Mouse (Mus musculus) embryo, embryonic 10 days (tissue): ENCODE data around the gene 1110059E24Rik.
"Not testable (repeated sequence)": the region's sequence is repeated elsewhere in the genome, so short reads cannot be mapped to it uniquely, and the experiment has no call there.

Experiments used
- DNase-seq: peaks from one replicate; pipeline ENCODE4 v3.0.0-alpha.2; 2015; ENCODE audit warnings: low spot score

The 1110059E24Rik gene

DNA sequence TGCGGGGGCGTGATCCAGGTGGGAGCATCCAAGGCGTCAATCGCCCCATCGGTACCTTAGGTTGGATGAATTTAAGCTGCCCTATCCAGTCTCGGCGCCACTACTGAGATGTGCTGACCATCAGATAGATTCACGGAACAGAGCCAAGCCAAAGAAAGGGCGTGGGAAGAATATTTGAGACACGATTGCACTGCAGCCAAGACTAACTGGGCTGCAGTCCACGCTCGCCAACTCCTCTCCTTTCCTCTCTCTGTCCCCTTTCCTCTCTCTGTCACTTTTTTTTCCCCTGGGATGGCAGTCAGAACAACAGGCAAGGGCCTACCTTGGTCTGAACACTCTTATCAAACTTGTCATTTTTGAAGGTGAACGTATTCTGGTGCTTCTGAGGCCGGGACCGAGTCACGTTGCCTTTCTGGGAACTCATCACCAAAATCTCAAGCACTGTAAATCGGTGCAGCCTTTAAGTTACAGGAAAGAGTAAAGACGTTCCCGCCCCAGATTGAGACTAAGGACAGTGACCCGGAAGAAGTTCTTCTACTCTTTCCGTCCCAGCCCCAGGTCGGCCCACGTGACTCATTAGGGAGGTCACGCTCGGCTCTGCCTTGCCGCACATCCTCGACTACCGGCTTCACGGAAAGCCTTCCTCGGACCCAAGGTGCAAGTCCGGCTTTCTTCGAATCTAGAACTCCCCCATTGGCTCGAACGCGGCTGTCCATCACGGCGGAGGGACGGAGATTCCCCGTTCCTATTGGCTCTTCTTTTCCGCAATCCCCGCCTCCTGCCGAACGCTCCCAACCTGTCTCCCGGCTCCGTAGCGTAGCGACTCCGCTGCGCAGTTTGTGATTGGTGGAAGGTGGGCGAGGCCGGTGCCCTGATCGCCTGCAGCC, at the start of gene 1110059E24Rik:
Gene 1110059E24Rik (minus strand): TSS at position 692 of the 887 bp plus-strand sequence.
- DNase-seq: peak; percentile 97

DNA sequence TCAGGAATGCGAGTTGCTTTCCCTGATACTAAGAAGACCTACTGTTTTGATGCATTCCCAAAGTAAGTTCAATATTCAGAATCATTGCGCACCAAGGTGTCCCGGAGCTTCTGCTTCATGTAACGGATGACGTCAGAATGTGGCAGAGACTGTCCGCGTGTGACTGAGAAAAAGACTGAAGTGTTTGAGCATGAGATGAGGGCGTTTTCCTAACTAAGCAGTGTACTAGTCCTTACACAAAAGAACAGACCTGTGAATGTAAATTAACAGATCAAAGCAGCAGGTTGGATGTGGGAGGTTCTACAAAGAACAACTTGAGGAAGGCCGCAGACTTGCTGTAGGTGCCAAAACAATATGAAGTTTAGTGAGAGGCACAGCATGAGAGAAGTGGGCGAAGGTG, 28.2 kb upstream of the 1110059E24Rik start:
- DNase-seq: no peak

DNA sequence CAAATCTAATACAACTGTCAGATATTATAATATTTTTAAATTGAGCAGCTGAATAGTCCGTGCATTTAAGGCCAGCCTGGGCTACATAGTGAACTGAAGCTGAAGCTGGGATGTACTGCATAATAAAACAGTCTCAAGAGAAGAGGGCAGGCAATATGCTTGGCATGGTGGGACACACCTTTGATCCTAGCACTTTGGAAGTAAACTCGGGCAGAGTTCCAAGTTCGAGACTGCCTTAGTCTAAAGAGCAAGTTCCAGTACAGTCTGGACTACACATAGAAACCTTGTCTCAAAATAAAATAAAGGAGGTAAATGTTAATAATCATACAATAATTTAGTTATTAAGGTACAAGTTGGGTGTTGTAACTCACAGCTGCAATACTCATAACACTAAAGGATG, 27.3 kb upstream of the 1110059E24Rik start:
- no peak for DNase-seq

DNA sequence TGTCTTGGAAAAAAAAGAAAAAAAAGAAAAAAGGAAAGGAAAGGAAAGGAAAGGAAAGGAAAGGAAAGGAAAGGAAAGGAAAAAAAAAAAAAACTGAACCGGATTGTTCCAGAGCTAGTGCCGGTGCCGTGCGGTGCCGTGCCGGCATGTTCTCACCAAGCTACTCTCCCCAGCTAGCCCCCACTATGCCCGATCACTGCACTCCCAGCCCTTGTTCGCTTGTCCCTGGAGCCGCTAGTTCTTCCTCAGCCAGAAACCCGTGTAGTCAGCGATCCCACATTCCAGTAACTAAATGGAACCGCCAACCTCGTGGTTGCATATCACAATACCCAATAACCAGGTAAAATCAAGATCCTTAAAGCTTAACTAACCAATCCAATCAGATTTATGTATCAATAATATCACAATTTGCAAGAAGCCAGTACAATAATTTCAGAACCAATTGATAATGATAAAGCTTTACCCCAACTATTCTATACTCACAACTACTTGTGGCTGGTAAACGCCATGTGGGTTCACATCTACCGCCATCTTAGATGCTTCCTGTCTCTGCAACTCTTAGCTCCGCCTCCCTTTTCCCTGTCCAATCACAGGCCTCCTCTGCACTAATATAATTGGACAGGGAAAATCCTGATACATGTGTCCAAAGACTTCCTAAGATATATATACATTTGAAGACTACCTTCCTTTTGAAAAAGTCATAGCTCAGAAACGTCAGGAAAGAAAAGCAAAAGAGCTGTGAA, 21.7 kb upstream of the 1110059E24Rik start:
- DNase-seq: no peak

DNA sequence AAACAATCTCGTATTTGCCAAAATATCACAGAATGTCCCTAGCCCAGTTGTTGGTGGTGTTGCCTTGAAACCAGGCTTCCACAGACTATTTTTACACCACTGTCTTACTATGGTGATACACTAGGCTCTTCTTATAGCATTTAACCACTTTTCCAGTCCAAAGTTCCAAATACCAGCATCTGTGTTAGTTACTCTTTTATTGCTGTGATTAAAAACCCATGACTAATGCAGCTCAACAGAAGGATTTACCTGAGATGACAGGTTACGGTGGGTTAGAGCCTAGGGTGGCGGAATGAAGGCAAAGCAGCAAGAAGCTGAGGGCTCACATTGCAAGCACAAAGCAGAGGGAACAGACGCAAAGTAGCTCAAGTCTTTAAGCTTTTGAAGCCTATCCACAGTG, 16.9 kb upstream of the 1110059E24Rik start:
- no peak for DNase-seq

DNA sequence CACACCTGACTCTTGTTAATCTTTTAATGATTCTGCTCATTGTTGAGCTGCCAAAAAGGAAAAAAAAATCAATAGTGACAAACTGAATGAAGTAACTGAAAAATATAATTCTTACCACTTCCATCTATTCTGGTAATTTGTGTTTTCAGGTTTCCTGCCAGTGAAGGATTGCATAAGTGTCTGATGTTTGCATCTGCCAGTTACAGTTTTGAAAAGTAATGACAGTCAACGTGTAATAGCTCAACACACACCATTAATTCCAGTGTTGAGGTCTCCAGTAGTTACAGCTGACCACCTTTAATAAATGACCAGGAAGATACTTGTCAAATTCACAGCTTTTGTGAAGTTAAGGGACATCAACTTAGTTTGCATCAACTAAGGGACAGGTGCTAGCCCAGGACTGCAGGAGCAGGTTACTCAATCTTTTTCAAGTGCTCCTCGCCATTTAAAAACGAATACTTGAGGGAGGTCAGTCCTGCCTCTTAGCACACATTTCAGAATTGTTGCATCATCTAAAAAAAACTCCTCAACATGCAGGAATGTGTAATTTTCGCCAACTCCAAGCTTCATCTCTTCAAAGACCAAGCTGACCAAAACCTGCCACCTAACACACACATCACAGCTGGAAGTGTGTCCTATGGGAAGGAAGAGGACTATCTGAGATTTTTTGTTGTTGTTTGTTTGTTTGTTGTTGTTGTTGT, 11.1 kb upstream of the 1110059E24Rik start:
- DNase-seq: no peak

DNA sequence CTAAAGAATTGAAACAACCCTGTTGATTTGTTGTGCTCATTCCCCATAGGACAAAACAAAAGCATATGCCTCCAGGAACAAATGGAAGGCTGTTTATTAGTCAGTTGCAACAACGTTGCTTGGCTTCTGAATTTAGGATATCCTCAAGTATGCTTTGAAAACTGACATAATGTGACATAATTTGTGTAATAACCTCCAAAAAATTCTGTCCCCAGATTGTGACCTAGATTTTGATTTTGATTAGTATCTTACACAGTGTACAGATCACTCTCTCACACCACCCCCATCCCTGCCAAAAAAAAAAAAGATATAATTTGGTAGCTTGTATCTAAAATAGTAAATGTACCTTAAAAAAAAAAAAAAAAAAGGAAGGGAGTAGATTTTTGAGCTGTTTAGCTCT, 8.0 kb upstream of the 1110059E24Rik start:
- DNase-seq: no peak

GRCm38 (mm10) chr19:21654788-21655187, 2.0 kb upstream of the 1110059E24Rik start:
- DNase-seq: no peak

DNA sequence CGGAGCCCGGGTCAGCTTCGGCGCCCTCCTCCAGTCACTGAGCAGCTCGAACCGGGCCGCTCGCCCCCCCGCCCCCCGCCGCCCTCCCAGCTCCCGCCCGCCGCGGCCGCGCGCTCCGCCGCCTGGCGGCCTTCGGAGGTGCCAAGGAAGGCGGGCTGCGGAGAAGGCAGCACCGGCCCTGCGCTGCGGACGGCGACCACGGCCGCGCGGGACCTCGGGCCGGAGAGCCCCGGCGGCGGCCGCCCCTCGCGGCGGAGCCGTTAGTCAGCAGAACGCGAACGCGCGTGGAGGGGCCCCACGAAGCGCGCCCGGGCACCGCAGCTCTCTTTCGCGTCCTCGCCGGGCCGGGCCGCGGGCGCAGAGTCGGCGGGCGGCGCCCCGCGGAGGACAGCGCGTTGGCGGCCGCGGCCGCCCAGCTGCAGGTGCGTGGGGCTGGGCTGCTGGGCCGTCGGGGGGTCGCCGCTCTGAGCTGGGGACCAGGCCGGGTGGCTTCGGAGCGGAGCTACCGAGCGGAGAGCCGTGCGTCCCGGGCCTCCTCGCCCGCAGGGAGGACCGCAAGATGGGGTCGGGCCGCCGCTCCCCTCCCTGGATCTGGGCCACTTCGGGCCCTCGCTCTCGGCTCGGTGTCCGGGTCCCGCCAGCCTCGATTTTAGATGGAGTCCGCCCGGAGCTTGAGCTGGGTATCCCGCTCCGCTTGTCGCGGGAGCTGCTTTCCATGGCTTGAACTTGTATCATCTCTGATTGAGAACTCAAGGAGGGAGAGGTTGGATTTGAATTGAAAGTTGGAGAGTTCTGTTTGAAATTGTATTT, 601 bp upstream of the 1110059E24Rik start, which contains the start of gene Abhd17b:
Gene Abhd17b (plus strand): TSS at position 14 of the 810 bp plus-strand sequence.
- DNase-seq: peak; percentile 46

DNA sequence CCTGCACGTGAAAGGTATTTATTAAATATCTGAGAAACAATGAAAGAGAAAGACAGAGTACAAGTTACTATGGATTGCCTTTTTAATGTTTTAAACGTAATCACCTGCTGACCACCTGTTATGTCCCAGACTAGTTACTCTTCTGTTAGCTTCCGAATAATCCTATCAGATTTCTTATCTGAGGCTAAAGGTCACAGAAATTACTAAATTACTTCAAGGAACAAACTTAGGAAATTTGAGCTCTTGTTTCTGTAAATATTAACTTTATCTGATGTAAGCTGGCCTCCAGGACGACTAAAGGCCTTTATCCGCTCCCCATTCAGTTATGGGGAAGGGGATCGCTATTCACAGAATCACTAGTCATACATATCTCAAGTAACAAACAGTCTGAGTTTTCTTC, 1.1 kb downstream of the 1110059E24Rik start:
- DNase-seq: no peak

- no peak for DNase-seq
Measured at GRCm38 (mm10) chr19:21646142-21646541, 6.6 kb downstream of the 1110059E24Rik start.

DNA sequence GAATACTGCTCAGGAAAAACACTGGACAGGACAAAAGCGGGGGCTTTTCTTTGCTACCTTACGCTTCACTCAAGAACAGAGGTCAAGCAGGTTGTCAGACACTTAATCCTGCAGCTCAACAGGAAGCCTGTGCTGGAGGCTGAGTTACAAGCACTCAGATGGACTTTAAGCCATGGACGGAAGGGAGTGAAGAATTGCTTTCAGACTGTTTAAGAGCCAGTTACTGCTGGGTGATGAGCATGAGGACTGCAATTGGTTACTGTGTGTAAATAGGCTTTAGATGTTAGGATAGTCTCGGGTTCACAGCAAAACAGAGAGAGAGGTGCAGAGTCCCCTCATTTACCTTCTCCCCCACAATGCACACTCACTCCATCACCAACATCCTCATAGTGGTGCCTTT, 7.5 kb downstream of the 1110059E24Rik start:
- DNase-seq: peak; percentile 17

GRCm38 (mm10) chr19:21643935-21644334, 8.8 kb downstream of the 1110059E24Rik start:
- no peak for DNase-seq

GRCm38 (mm10) chr19:21637672-21638071, 15.1 kb downstream of the 1110059E24Rik start:
- DNase-seq: no peak

DNA sequence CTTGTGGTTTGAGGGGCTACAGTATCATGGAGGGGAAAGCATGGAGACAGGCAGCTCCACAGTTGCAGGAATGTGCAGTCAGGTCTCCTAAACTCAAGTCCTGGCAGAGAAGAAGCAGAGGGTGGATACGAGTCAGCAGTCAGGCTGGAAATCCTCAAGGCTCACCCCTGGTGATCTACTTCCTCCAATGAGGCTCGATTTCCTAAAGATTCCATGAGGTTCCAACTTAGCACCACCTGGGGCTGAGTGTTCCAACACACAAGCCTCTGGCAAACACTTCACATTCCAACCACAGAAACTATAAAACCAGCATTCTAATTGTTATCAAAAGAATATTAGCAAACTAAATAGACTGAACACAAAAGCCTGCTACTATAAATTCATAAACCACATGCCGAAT, 15.9 kb downstream of the 1110059E24Rik start:
- DNase-seq: no peak

- no peak for DNase-seq
Measured at GRCm38 (mm10) chr19:21635406-21635805, 17.4 kb downstream of the 1110059E24Rik start.

DNA sequence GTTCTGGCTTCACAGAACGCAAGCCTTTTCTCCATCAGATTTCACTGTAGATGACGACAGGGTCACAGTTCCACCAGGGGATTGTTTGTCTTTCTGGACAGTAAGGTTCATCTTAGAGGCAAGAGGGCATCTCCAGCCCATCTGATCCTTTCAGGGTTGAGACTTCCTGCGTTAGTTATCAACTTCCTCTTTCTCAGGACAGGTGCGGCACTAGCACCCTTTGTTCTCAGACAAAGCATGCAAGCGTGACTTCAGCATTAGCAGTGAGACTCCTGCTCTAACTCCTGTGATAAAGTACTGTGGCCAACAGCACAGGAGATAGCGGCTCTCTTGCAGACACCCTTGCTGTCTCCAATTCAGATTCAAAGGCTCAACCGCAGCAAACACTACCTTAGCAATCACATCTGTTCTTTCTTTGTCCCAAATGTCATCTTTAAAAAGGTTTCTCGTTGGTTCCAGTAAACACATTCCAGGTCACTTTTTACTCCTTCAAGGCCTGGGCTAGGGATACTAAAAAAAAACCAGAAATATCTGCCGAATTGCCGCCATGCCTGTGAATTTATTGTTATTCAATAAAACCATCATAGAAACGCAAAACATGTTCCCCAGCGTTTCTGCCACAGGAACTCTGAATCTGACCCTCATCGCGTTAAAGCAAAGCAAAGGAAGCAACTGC, 22.0 kb downstream of the 1110059E24Rik start:
- DNase-seq: no peak

DNA sequence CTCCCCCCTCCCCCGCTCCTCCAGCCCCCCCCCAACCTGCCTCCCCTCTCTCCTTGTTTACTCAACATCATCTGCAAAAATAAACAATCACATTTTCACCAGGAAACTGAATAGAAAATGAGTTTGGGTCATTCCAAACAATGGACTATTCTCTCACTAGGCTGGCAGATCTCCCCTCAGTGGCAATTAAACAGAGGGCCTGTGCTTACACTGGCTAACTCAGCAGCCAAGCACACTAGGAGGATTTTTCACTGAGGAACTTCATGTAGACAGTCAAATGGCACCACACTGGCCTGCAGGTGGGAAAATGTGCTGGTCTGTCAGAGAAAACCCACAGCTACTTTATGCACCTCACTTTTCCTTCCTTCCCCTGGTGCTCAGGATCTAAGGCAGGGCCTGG, 23.3 kb downstream of the 1110059E24Rik start:
- no peak for DNase-seq

DNA sequence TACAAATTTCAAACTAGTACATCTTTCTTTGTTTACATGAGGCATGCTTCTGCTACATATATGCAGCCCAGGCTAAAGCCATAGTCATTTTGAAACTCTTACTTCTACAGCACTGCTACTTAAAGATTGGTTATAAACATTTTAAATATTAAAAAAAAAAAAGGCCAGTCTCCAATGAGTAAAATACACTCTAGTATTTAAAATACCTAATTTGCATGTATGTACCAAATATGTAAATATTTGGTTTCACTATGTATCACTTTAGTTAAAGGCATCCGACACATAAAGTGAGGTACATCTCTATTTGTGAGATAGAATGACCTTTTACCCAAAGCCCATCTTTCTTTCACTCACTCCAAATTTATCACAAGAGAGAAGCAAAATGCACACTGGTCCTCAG, 23.7 kb downstream of the 1110059E24Rik start:
- no peak for DNase-seq

- DNase-seq: not testable (repeated sequence)
Measured at GRCm38 (mm10) chr19:21628440-21628839, 24.3 kb downstream of the 1110059E24Rik start.
